Comparison of ENCODE assay signal across 21 mouse cellular contexts in the genomic region with DNA sequence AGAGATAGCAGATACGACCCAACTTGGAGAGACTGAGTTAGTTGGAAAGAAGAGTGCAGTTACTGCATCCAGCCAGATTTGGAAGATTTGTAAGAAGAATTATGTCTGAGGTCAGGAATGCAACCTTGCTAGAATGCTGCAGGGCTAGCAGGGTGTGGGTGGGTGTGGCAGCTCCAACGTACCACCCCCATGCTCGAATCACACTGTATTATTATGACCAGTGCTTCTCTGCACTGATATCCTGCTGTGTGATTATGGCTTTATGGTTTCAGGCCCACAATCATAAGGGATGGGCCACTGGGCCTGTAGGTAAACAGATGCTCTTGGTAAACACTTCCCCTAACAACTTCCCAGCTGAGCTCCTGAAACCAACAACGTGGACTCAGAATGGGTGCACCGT.
DNase-seq lines count a peak whose midpoint lies in the region; ATAC-seq lines count a peak whose summit lies in the region.
"Had no signal": no experiment of that assay in that cellular context is flagged by ENCODE, and none has a peak within 500 bp of the region (broad histone marks: within the 10 kb centered on the region; RNA-seq: fewer than 3 reads in every experiment).

No protein-coding gene starts in this region.

- H3K27ac ChIP-seq in embryonic facial prominence, embryonic 14.5 days (replicated peaks; ENCODE audit: low read depth, low read length): no peak overlapping the region
- no peak overlapping the region for H3K27ac ChIP-seq in embryonic facial prominence, embryonic 10.5 days (replicated peaks)
- no peak overlapping the region for H3K27ac ChIP-seq in embryonic facial prominence, embryonic 15.5 days (replicated peaks)
- no peak overlapping the region for H3K27ac ChIP-seq in stomach, embryonic 15.5 days
- no peak overlapping the region for H3K27ac ChIP-seq in forebrain, embryonic 15.5 days (replicated peaks)
- H3K27ac ChIP-seq: heart, adult 2 months; heart, embryonic 15.5 days; hindbrain, embryonic 14.5 days had no signal

- no peaks in the 10 kb centered on the region for H3K4me1 ChIP-seq in embryonic facial prominence, embryonic 14.5 days (ENCODE audit: control insufficient read depth, insufficient read depth, low read length)
- no peaks in the 10 kb centered on the region for H3K4me1 ChIP-seq in embryonic facial prominence, embryonic 10.5 days
- H3K4me1 ChIP-seq in embryonic facial prominence, embryonic 15.5 days: no peaks in the 10 kb centered on the region
- no peaks in the 10 kb centered on the region for H3K4me1 ChIP-seq in stomach, embryonic 15.5 days
- peaks cover 12% of the 10 kb centered on the region; the same call in 1 of the 2 replicates for H3K4me1 ChIP-seq in forebrain, embryonic 15.5 days

- DNase-seq in embryonic facial prominence, embryonic 14.5 days (ENCODE audit: low spot score): peak; percentile 21
- no peak for DNase-seq in embryonic facial prominence, embryonic 10.5 days (ENCODE audit: low spot score)
- peak; percentile 49 for DNase-seq in 3T3-L1 (ENCODE audit: low read depth, low spot score)
- no peak for DNase-seq in adipocyte (ENCODE audit: low spot score)
- DNase-seq in adrenal gland, adult 18-20 months (ENCODE audit: low spot score in 2 of 2): no peak
- DNase-seq: adrenal gland, adult 2 months; adrenal gland, postnatal 25 days; cerebellum, adult 18-20 months; cerebellum, adult 9-11 months; cerebellum, postnatal 36 days; gastrocnemius, postnatal 10 days; heart, adult 2 months; heart, postnatal 14 days had no signal

- H3K36me3 ChIP-seq in embryonic facial prominence, embryonic 14.5 days (ENCODE audit: control insufficient read depth, insufficient read depth, low read length): no peaks in the 10 kb centered on the region
- H3K36me3 ChIP-seq in embryonic facial prominence, embryonic 10.5 days (replicated peaks): no peaks in the 10 kb centered on the region
- no peaks in the 10 kb centered on the region for H3K36me3 ChIP-seq in embryonic facial prominence, embryonic 15.5 days
- H3K36me3 ChIP-seq in stomach, embryonic 15.5 days: no peaks in the 10 kb centered on the region
- no peaks in the 10 kb centered on the region for H3K36me3 ChIP-seq in forebrain, embryonic 15.5 days
- H3K36me3 ChIP-seq: heart, embryonic 15.5 days had no signal

- no peak overlapping the region for H3K4me2 ChIP-seq in embryonic facial prominence, embryonic 14.5 days (ENCODE audit: low read depth, low read length)
- no peak overlapping the region for H3K4me2 ChIP-seq in embryonic facial prominence, embryonic 15.5 days (replicated peaks)
- H3K4me2 ChIP-seq in stomach, embryonic 15.5 days: no peak overlapping the region
- H3K4me2 ChIP-seq in forebrain, embryonic 15.5 days (replicated peaks): no peak overlapping the region
- H3K4me2 ChIP-seq: heart, embryonic 11.5 days; heart, embryonic 15.5 days; hindbrain, embryonic 14.5 days had no signal

- 0 out of 2 replicates have a peak, but pooled peaks have one; percentile 22 for ATAC-seq in embryonic facial prominence, embryonic 14.5 days (ENCODE audit: low read depth)
- peak; percentile 67; the same call in 1 of the 2 replicates for ATAC-seq in embryonic facial prominence, embryonic 15.5 days (ENCODE audit: insufficient number of reproducible peaks, low FRiP score, low TSS enrichment, low read depth)
- ATAC-seq in stomach, embryonic 15.5 days (ENCODE audit: insufficient read depth, low FRiP score, low read depth): peak; percentile 59; the same call in 1 of the 2 replicates
- ATAC-seq in forebrain, embryonic 15.5 days (replicated peaks): no peak
- ATAC-seq: forebrain, embryonic 16.5 days; Patski had no signal

- H3K9me3 ChIP-seq in embryonic facial prominence, embryonic 14.5 days (ENCODE audit: control insufficient read depth, low read length): no peaks in the 10 kb centered on the region
- H3K9me3 ChIP-seq in embryonic facial prominence, embryonic 10.5 days: no peaks in the 10 kb centered on the region
- H3K9me3 ChIP-seq in embryonic facial prominence, embryonic 15.5 days (replicated peaks): no peaks in the 10 kb centered on the region
- H3K9me3 ChIP-seq in stomach, embryonic 15.5 days: no peaks in the 10 kb centered on the region
- no peaks in the 10 kb centered on the region for H3K9me3 ChIP-seq in forebrain, embryonic 15.5 days
- H3K9me3 ChIP-seq: heart, embryonic 15.5 days had no signal

- H3K4me3 ChIP-seq in embryonic facial prominence, embryonic 14.5 days (ENCODE audit: low read depth, low read length): no peak overlapping the region
- H3K4me3 ChIP-seq in embryonic facial prominence, embryonic 10.5 days: no peak overlapping the region
- no peak overlapping the region for H3K4me3 ChIP-seq in embryonic facial prominence, embryonic 15.5 days (replicated peaks)
- H3K4me3 ChIP-seq in stomach, embryonic 15.5 days (replicated peaks): no peak overlapping the region
- no peak overlapping the region for H3K4me3 ChIP-seq in forebrain, embryonic 15.5 days
- H3K4me3 ChIP-seq: heart, adult 2 months; heart, embryonic 15.5 days had no signal

- 70% methylated on average over 5 of the region's 5 CpGs for WGBS in embryonic facial prominence, embryonic 14.5 days
- WGBS in embryonic facial prominence, embryonic 10.5 days: 86% methylated on average over 5 of the region's 5 CpGs
- WGBS in embryonic facial prominence, embryonic 15.5 days: 65% methylated on average over 5 of the region's 5 CpGs
- WGBS in stomach, embryonic 15.5 days: 57% methylated on average over 5 of the region's 5 CpGs
- 85% methylated on average over 5 of the region's 5 CpGs for WGBS in forebrain, embryonic 15.5 days

- H3K9ac ChIP-seq in embryonic facial prominence, embryonic 14.5 days (ENCODE audit: low read depth, low read length): no peak overlapping the region
- no peak overlapping the region for H3K9ac ChIP-seq in embryonic facial prominence, embryonic 15.5 days
- no peak overlapping the region for H3K9ac ChIP-seq in stomach, embryonic 15.5 days
- no peak overlapping the region for H3K9ac ChIP-seq in forebrain, embryonic 15.5 days (replicated peaks)
- H3K9ac ChIP-seq: heart, embryonic 15.5 days; hindbrain, embryonic 14.5 days had no signal

- H3K27me3 ChIP-seq in embryonic facial prominence, embryonic 14.5 days (replicated peaks; ENCODE audit: control insufficient read depth, insufficient read depth, low read length): no peaks in the 10 kb centered on the region
- no peaks in the 10 kb centered on the region for H3K27me3 ChIP-seq in embryonic facial prominence, embryonic 10.5 days (replicated peaks; ENCODE audit: low read depth, poor library complexity, severe bottlenecking)
- H3K27me3 ChIP-seq in embryonic facial prominence, embryonic 15.5 days: no peaks in the 10 kb centered on the region
- no peaks in the 10 kb centered on the region for H3K27me3 ChIP-seq in stomach, embryonic 15.5 days (replicated peaks)
- H3K27me3 ChIP-seq in forebrain, embryonic 15.5 days: no peaks in the 10 kb centered on the region
- H3K27me3 ChIP-seq: heart, embryonic 15.5 days; Patski had no signal

Comparison
In these comparisons a context has a peak if more than half of its experiments do, and no peak if none do; other contexts are left out.
1. DNase-seq: peak in embryonic facial prominence, embryonic 14.5 days (single experiment) and 3T3-L1 (single experiment); none in embryonic facial prominence, embryonic 10.5 days (single experiment), adipocyte (single experiment) and adrenal gland, adult 18-20 months (0 of 2).